Mouse (Mus musculus) MEL (cell line): Measurements from ENCODE around the gene Olfr352. TPM values are rescaled to one million over a fixed set of nuclear protein-coding genes. Genes with fewer than 3 reads are reported as not detected.

Experiments
- polyA plus RNA-seq, 2 experiments: library from polyadenylated mRNA; stranded (reverse) in 1 of 2; unstranded in 1 of 2; fragments of >175 nt in 1 of 2; fragments of >200 nt in 1 of 2; gene quantifications; 2 replicates each; pipeline versions ENCODE4 v1.2.1 to v1.2.4; 2012; ENCODE audit warnings: low replicate concordance in 2 of 2, low read depth in 1 of 2; ENCODE audit not compliant: insufficient read length in 2 of 2, insufficient read depth in 1 of 2, missing spikeins in 1 of 2
- total RNA-seq: library from RNA; depleted of rRNA; stranded (reverse); fragments of 300-350 nt; gene quantifications from 2 replicates; pipeline ENCODE4 v1.2.3, GENCODE M21; 2012; rRNA removed

Olfr352 gene
- total and polyA plus RNA-seq, 3 experiments, result not detected

Other genes with a start within 250 kb of the Olfr352 start
- gene Olfr345, start 228.4 kb upstream of the Olfr352 start, total RNA-seq, result not detected in 2 replicates
- gene Olfr345, start 228.4 kb upstream of the Olfr352 start, polyA plus RNA-seq, result not detected
- gene Olfr346, start 182.7 kb upstream of the Olfr352 start, total RNA-seq, result not detected in 2 replicates
- gene Olfr346, start 182.7 kb upstream of the Olfr352 start, polyA plus RNA-seq, result not detected
- not detected in 2 replicates for gene Olfr347, start 136.6 kb upstream of the Olfr352 start, total RNA-seq
- not detected for gene Olfr347, start 136.6 kb upstream of the Olfr352 start, polyA plus RNA-seq
- gene Olfr348, start 84.2 kb upstream of the Olfr352 start, total RNA-seq, result not detected in 2 replicates
- gene Olfr348, start 84.2 kb upstream of the Olfr352 start, polyA plus RNA-seq, result not detected
- gene Olfr50, start 77.9 kb upstream of the Olfr352 start, total RNA-seq, result not detected in 2 replicates
- not detected for gene Olfr50, start 77.9 kb upstream of the Olfr352 start, polyA plus RNA-seq
- gene Olfr3, start 51.4 kb upstream of the Olfr352 start, total RNA-seq, result not detected in 2 replicates
- not detected for gene Olfr3, start 51.4 kb upstream of the Olfr352 start, polyA plus RNA-seq
- not detected in 2 replicates for gene Olfr350, start 22.1 kb upstream of the Olfr352 start, total RNA-seq
- not detected for gene Olfr350, start 22.1 kb upstream of the Olfr352 start, polyA plus RNA-seq
- gene Olfr351, start 5.8 kb upstream of the Olfr352 start, total RNA-seq, result not detected in 2 replicates
- not detected for gene Olfr351, start 5.8 kb upstream of the Olfr352 start, polyA plus RNA-seq
- gene Olfr353, start 24.5 kb downstream of the Olfr352 start, total RNA-seq, result not detected in 2 replicates
- gene Olfr353, start 24.5 kb downstream of the Olfr352 start, polyA plus RNA-seq, result not detected
- gene Olfr354, start 37.2 kb downstream of the Olfr352 start, total RNA-seq, result not detected in 2 replicates
- not detected for gene Olfr354, start 37.2 kb downstream of the Olfr352 start, polyA plus RNA-seq
- not detected in 2 replicates for gene Olfr355, start 60.4 kb downstream of the Olfr352 start, total RNA-seq
- gene Olfr355, start 60.4 kb downstream of the Olfr352 start, polyA plus RNA-seq, result not detected
- not detected in 2 replicates for gene Olfr356, start 68.7 kb downstream of the Olfr352 start, total RNA-seq
- not detected for gene Olfr356, start 68.7 kb downstream of the Olfr352 start, polyA plus RNA-seq
- not detected in 2 replicates for gene Olfr357, start 125.4 kb downstream of the Olfr352 start, total RNA-seq
- gene Olfr357, start 125.4 kb downstream of the Olfr352 start, polyA plus RNA-seq, result not detected
- not detected in 2 replicates for gene Olfr358, start 140.9 kb downstream of the Olfr352 start, total RNA-seq
- not detected for gene Olfr358, start 140.9 kb downstream of the Olfr352 start, polyA plus RNA-seq
- gene Olfr360, start 197.3 kb downstream of the Olfr352 start, total RNA-seq, result not detected in 2 replicates
- gene Olfr360, start 197.3 kb downstream of the Olfr352 start, polyA plus RNA-seq, result not detected
- not detected in 2 replicates for gene Olfr361, start 220.8 kb downstream of the Olfr352 start, total RNA-seq
- gene Olfr361, start 220.8 kb downstream of the Olfr352 start, polyA plus RNA-seq, result not detected
- gene Olfr362, start 249.4 kb downstream of the Olfr352 start, total RNA-seq, result not detected in 2 replicates
- gene Olfr362, start 249.4 kb downstream of the Olfr352 start, polyA plus RNA-seq, result not detected